Mouse (Mus musculus): ENCODE results near the gene Kcne2. TPM values are rescaled to one million over a fixed set of nuclear protein-coding genes. Genes with fewer than 3 reads are reported as not detected.

Gene Kcne2
- polyA plus RNA-seq, 1 experiment: not detected

DNA sequence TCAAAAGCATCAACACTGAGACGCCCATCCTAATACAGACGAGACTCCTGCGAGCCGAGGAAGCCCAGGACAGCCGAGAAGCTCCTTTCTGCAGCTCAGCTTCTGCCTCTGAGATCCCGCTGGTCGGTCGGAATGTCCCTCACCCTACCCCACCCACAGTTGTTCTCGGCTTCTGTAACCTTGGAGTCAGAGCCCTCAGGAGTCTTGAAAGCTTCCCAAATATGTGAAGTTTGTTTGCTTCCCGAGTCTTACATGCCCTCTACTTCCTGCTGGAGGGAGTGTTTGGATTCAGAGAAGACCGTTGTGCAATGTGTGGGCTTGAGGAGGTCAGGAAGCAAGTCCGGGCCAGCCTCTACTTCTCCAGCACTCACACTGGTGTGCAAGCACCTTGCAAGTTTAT lies 24.3 kb upstream of the Kcne2 start:
- Histone ChIP-seq H3K27me3 (ENCODE audit: control insufficient read depth, insufficient read depth, low read length) (no peaks in the 10 kb centered on the region), H3K4me3 (ENCODE audit: extremely low read depth, insufficient read depth, insufficient read length) (no peak overlapping the region), H3K27ac (ENCODE audit: insufficient read depth, low read length) (no peak overlapping the region), H3K36me3 (ENCODE audit: control insufficient read depth, insufficient read depth, low read length) (no peaks in the 10 kb centered on the region), H3K4me1 (ENCODE audit: control insufficient read depth, insufficient read depth, insufficient read length) (no peaks in the 10 kb centered on the region)
- 72% methylated on average over 12 of the region's 12 CpGs for WGBS
- TF ChIP-seq POLR2A (IDR thresholded peaks at IDR 0.05; ENCODE audit: low read depth, low read length) (no peak), CTCF (IDR thresholded peaks at IDR 0.05; ENCODE audit: extremely low read depth, insufficient read depth, insufficient read length, insufficient replicate concordance) (no peak)
- DNase-seq (ENCODE audit: low read depth in 1 of 2, low spot score in 2 of 2): no peak

DNA sequence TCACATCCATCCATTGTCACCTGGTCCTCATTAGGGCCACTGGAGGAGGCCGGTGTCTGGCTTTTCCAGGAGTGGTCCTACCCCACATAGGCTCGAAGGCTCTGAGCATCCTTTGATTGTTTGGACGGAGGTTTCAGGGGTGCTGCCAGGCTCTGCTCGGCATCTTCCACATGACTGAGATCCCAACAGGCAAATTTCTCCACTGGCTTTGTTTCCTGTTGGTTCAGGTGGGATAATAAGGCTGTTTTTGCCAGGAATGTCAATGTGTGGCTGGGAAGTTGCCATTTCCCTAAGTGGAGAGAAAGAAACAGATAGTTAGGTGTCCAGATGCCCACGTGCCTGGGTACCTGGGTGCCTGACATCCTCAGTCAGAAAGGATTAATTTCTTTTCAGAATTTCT lies 17.7 kb upstream of the Kcne2 start:
- no peaks in the 10 kb centered on the region for H3K36me3 ChIP-seq (ENCODE audit: control insufficient read depth, insufficient read depth, low read length)
- WGBS: 78% methylated on average over 5 of the region's 5 CpGs
- no peak for TF ChIP-seq POLR2A (IDR thresholded peaks at IDR 0.05; ENCODE audit: low read depth, low read length)
- TF ChIP-seq CTCF (IDR thresholded peaks at IDR 0.05; ENCODE audit: extremely low read depth, insufficient read depth, insufficient read length, insufficient replicate concordance): no peak
- no peak overlapping the region for H3K27ac ChIP-seq (ENCODE audit: insufficient read depth, low read length)
- no peaks in the 10 kb centered on the region for H3K4me1 ChIP-seq (ENCODE audit: control insufficient read depth, insufficient read depth, insufficient read length)
- H3K27me3 ChIP-seq (ENCODE audit: control insufficient read depth, insufficient read depth, low read length): no peaks in the 10 kb centered on the region; the same call in 1 of the 2 replicates
- no peak overlapping the region for H3K4me3 ChIP-seq (ENCODE audit: extremely low read depth, insufficient read depth, insufficient read length)
- no peak for DNase-seq (ENCODE audit: low read depth in 1 of 2, low spot score in 2 of 2)

DNA sequence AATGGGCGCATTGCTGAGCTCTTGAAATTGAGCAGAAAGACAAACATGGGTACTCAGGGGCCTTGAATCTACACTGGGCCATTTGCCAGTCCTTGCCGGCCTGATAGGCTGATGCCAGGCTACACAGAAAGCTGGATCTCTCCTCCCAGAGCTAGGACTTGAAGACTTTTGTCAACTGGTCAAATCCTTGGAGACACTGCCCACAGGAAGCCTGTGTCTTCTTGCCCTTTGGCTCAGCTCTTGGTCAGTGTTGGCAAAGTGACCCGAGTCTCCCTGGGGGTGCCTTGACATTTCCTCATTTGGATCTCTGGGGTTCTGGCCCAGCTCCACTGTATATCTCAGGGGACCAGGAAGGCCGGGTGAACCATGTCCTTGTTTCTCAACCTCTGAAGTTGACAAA lies 16.7 kb upstream of the Kcne2 start:
- no peak overlapping the region for H3K4me3 ChIP-seq (ENCODE audit: extremely low read depth, insufficient read depth, insufficient read length)
- H3K36me3 ChIP-seq (ENCODE audit: control insufficient read depth, insufficient read depth, low read length): no peaks in the 10 kb centered on the region
- DNase-seq (ENCODE audit: low read depth in 1 of 2, low spot score in 2 of 2): no peak
- no peaks in the 10 kb centered on the region; the same call in 1 of the 2 replicates for H3K27me3 ChIP-seq (ENCODE audit: control insufficient read depth, insufficient read depth, low read length)
- 81% methylated on average over 4 of the region's 4 CpGs for WGBS
- TF ChIP-seq POLR2A (IDR thresholded peaks at IDR 0.05; ENCODE audit: low read depth, low read length): no peak
- no peaks in the 10 kb centered on the region for H3K4me1 ChIP-seq (ENCODE audit: control insufficient read depth, insufficient read depth, insufficient read length)
- no peak overlapping the region for H3K27ac ChIP-seq (ENCODE audit: insufficient read depth, low read length)

DNA sequence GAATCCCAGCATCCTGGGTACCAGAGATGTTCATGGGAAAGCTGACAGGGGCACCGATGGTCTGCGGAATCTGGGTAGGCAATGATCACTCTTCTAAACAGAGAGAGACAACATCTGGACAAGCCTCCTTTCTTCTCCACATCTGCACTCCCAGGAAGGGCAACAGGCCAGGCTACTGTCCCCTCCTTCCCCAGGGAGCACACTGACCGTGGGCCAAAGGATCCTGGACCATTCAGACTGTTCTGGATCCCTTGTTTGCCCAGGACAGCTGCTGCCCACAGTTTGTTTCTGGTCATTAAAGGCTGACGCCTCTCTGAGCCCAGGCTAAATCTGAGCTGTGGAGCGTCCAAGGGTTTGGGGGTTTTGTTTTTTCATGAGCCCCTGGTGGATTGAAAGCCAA lies 9.5 kb upstream of the Kcne2 start:
- H3K4me3 ChIP-seq (ENCODE audit: extremely low read depth, insufficient read depth, insufficient read length): no peak overlapping the region
- H3K36me3 ChIP-seq (ENCODE audit: control insufficient read depth, insufficient read depth, low read length): no peaks in the 10 kb centered on the region
- no peak for DNase-seq (ENCODE audit: low read depth in 1 of 2, low spot score in 2 of 2)
- no peaks in the 10 kb centered on the region for H3K4me1 ChIP-seq (ENCODE audit: control insufficient read depth, insufficient read depth, insufficient read length)
- H3K27me3 ChIP-seq (ENCODE audit: control insufficient read depth, insufficient read depth, low read length): peaks cover 2% of the 10 kb centered on the region; the same call in 1 of the 2 replicates
- WGBS: 81% methylated on average over 5 of the region's 5 CpGs
- no peak for TF ChIP-seq POLR2A (IDR thresholded peaks at IDR 0.05; ENCODE audit: low read depth, low read length)
- TF ChIP-seq CTCF (IDR thresholded peaks at IDR 0.05; ENCODE audit: extremely low read depth, insufficient read depth, insufficient read length, insufficient replicate concordance): no peak
- no peak overlapping the region for H3K27ac ChIP-seq (ENCODE audit: insufficient read depth, low read length)

DNA sequence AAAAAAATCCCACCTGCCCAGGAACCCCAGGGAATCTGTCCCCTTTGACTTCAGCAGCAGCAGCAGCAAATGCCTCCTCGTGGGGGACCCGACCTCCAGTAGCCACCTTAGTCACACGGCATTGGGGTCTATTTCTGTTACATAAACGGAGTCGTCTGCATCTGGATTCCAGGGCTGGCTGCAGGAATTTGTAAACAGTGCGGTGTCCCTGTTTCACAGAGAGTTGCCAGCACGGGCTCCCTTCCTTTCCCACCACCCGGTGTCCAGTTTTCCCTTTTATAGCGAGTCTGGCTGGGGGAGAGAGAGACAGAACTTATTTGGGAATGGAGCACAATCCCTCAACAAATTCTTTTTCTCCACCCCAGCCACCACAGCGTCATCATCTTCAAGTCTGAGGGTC lies 7.1 kb upstream of the Kcne2 start:
- H3K4me1 ChIP-seq (ENCODE audit: control insufficient read depth, insufficient read depth, insufficient read length): no peaks in the 10 kb centered on the region
- H3K4me3 ChIP-seq (ENCODE audit: extremely low read depth, insufficient read depth, insufficient read length): no peak overlapping the region
- no peaks in the 10 kb centered on the region for H3K36me3 ChIP-seq (ENCODE audit: control insufficient read depth, insufficient read depth, low read length)
- no peak overlapping the region for H3K27ac ChIP-seq (ENCODE audit: insufficient read depth, low read length)
- TF ChIP-seq CTCF (IDR thresholded peaks at IDR 0.05; ENCODE audit: extremely low read depth, insufficient read depth, insufficient read length, insufficient replicate concordance) (no peak), POLR2A (IDR thresholded peaks at IDR 0.05; ENCODE audit: low read depth, low read length) (no peak)
- 0 out of 2 replicates have a peak, but pooled peaks cover 2% of the 10 kb centered on the region for H3K27me3 ChIP-seq (ENCODE audit: control insufficient read depth, insufficient read depth, low read length)
- no peak for DNase-seq (ENCODE audit: low read depth in 1 of 2, low spot score in 2 of 2)
- 44% methylated on average over 10 of the region's 10 CpGs for WGBS

DNA sequence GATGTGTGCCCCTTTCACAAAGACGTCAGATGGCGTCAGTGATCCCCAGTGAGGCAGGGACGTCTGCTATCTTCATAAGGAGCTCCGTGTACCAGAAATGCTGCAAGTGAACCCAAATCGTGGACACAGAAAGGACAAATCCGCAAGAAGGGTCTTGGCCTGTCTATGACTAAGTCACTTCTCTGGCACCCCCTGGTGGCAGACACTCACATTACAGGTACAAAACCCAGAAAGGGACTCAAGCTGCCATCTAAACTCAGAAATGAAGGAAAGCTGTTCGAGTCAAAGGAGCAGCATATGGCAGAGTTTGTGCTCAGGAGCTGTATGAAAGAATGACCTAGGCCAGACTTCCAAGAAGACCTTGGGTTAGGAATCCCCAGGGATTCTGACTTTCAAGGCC lies 5.6 kb upstream of the Kcne2 start:
- Histone ChIP-seq H3K36me3 (ENCODE audit: control insufficient read depth, insufficient read depth, low read length) (no peaks in the 10 kb centered on the region), H3K4me1 (ENCODE audit: control insufficient read depth, insufficient read depth, insufficient read length) (no peaks in the 10 kb centered on the region), H3K27me3 (ENCODE audit: control insufficient read depth, insufficient read depth, low read length) (0 out of 2 replicates have a peak, but pooled peaks cover 2% of the 10 kb centered on the region), H3K4me3 (ENCODE audit: extremely low read depth, insufficient read depth, insufficient read length) (no peak overlapping the region), H3K27ac (ENCODE audit: insufficient read depth, low read length) (no peak overlapping the region)
- 14% methylated on average over 7 of the region's 7 CpGs for WGBS
- peak; percentile 32 to 71 for DNase-seq (ENCODE audit: low read depth in 1 of 2, low spot score in 2 of 2)
- TF ChIP-seq CTCF (IDR thresholded peaks at IDR 0.05; ENCODE audit: extremely low read depth, insufficient read depth, insufficient read length, insufficient replicate concordance) (peak; percentile 67; the same call in 1 of the 2 replicates), POLR2A (IDR thresholded peaks at IDR 0.05; ENCODE audit: low read depth, low read length) (no peak)

DNA sequence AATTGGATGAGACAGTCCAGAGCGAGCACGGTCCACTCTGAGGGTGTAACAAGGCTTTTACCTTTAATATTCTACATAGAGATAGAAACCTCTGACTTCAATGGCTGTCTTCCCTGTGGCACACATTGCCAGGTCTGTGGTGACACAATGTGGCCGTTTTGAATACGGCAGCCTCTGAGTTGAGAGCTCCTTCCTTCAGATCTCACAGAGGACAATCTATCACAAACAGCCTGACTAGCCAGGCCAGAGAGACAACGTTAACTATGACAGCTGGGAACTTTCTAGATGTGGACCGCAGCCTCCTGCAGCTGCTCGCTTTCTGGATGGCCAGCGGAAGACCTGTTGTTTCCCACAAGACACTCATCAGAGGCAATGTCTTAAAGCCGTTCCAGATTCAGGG lies 3.4 kb upstream of the Kcne2 start:
- no peak for DNase-seq (ENCODE audit: low read depth in 1 of 2, low spot score in 2 of 2)

More for the DNA sequence above, 3.4 kb upstream of the Kcne2 start:
- Histone ChIP-seq H3K4me1 (ENCODE audit: control insufficient read depth, insufficient read depth, insufficient read length) (no peaks in the 10 kb centered on the region), H3K27ac (ENCODE audit: insufficient read depth, low read length) (no peak overlapping the region), H3K27me3 (ENCODE audit: control insufficient read depth, insufficient read depth, low read length) (0 out of 2 replicates have a peak, but pooled peaks cover 3% of the 10 kb centered on the region), H3K4me3 (ENCODE audit: extremely low read depth, insufficient read depth, insufficient read length) (no peak overlapping the region), H3K36me3 (ENCODE audit: control insufficient read depth, insufficient read depth, low read length) (no peaks in the 10 kb centered on the region)
- 82% methylated on average over 9 of the region's 9 CpGs for WGBS
- no peak for TF ChIP-seq POLR2A (IDR thresholded peaks at IDR 0.05; ENCODE audit: low read depth, low read length)

All from spleen, adult 2 months (tissue).